Mouse (Mus musculus) liver, embryonic 16.5 days (tissue): ENCODE measurements around the gene Cyp2w1. TPM values are rescaled to one million over a fixed set of nuclear protein-coding genes. Genes with fewer than 3 reads are reported as not detected.

Experiments
- ATAC-seq: fragments of 200-750 bp; cut with Nextera tagmentation; 2 replicates; pipeline ENCODE4 v1.8.0; 2017; ENCODE audit warnings: low read depth, mild to moderate bottlenecking, moderate number of reproducible peaks, moderate library complexity
- H3K27ac ChIP-seq: fragments of 300-500 bp; sonication (generic); 2 replicates; pipeline ENCODE4 v1.5.1; 2014; ENCODE audit warnings: mild to moderate bottlenecking, low read length
- H3K27me3 ChIP-seq: fragments of 300-500 bp; sonication (generic); 2 replicates; pipeline ENCODE4 v1.6.1; 2014; ENCODE audit warnings: low read depth, low read length, mixed read lengths; ENCODE audit not compliant: control insufficient read depth, insufficient read depth
- H3K36me3 ChIP-seq: fragments of 300-500 bp; sonication (generic); 2 replicates; pipeline ENCODE4 v1.6.1; 2014; ENCODE audit warnings: mild to moderate bottlenecking; ENCODE audit not compliant: control insufficient read depth, insufficient read depth
- H3K4me1 ChIP-seq: fragments of 300-500 bp; sonication (generic); 2 replicates; pipeline ENCODE4 v1.6.1; 2014; ENCODE audit warnings: low read depth, low read length, mixed read lengths; ENCODE audit not compliant: control insufficient read depth
- H3K4me2 ChIP-seq: fragments of 300-500 bp; sonication (generic); 2 replicates; pipeline ENCODE4 v1.6.1; 2014; ENCODE audit warnings: low read depth, low read length, mixed read lengths
- H3K4me3 ChIP-seq: fragments of 300-500 bp; sonication (generic); 2 replicates; pipeline ENCODE4 v1.5.1; 2014; ENCODE audit warnings: low read depth, mild to moderate bottlenecking, low read length
- H3K9ac ChIP-seq: fragments of 300-500 bp; sonication (generic); 2 replicates; pipeline ENCODE4 v1.6.1; 2014; ENCODE audit warnings: low read depth, low read length
- H3K9me3 ChIP-seq: fragments of 300-500 bp; sonication (generic); replicated peaks from 2 replicates; pipeline ENCODE4 v1.6.1; 2016; ENCODE audit warnings: low read length; ENCODE audit not compliant: control insufficient read depth
- WGBS: fragments of 180-500 bp; shearing (Covaris S2); extraction: QIAGEN DNeasy Blood & Tissue Kit; methylation state at CpG from one replicate; pipeline ENCODE4 v1.1.7; 2014; ENCODE audit not compliant: insufficient replicate concordance; 5-methylcytosine and 5-hydroxymethylcytosine counted together
- polyA plus RNA-seq: library from polyadenylated mRNA; unstranded; fragments of >200 nt; fragmentation: Nextera tagmentation; extraction: Ambion mirVana; gene quantifications from 2 replicates; pipeline ENCODE4 v1.2.1, GENCODE M21; 2015

Gene Cyp2w1
- polyA plus RNA-seq, 1 experiment from 2014 or later = 0.42 TPM

GRCm38 (mm10) chr5:139338403-139338802, 14.0 kb upstream of the Cyp2w1 start:
- H3K9me3 ChIP-seq = no peaks in the 10 kb centered on the region
- H3K4me3 ChIP-seq = no peak overlapping the region
- H3K9ac ChIP-seq = no peak overlapping the region
- H3K36me3 ChIP-seq = peaks cover 10% of the 10 kb centered on the region
- H3K4me2 ChIP-seq = no peak overlapping the region
- ATAC-seq = no peak
- no peak overlapping the region for H3K27ac ChIP-seq
- H3K27me3 ChIP-seq = no peaks in the 10 kb centered on the region
- H3K4me1 ChIP-seq = peaks cover under 1% of the 10 kb centered on the region; the same call in 1 of the 2 replicates
- WGBS = 76% methylated on average over 3 of the region's 3 CpGs

DNA sequence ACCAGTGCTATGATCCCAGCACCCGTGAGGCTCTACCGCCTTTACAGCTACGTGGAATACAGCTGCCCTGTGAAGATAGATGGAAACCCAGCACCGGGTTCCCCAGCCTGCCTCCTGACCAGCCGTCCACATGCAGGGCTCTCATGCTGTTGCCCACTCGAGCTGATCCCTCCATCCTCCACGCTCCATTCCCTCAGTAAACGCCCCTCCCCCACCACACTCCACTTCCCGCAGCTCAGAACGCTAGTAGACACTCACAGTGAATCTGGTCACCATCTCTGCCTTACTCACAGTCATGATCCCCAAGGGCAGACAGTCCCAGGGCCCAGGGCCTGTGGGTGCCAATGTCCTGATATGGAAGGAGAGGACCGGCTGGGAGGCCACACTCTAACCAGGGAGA, 13.5 kb upstream of the Cyp2w1 start:
- Histone ChIP-seq H3K4me1 (peaks cover 5% of the 10 kb centered on the region), H3K36me3 (peaks cover 10% of the 10 kb centered on the region), H3K4me2 (no peak overlapping the region), H3K9me3 (no peaks in the 10 kb centered on the region), H3K27me3 (no peaks in the 10 kb centered on the region), H3K4me3 (no peak overlapping the region), H3K9ac (no peak overlapping the region), H3K27ac (no peak overlapping the region)
- ATAC-seq = no peak
- WGBS = 76% methylated on average over 11 of the region's 11 CpGs

DNA sequence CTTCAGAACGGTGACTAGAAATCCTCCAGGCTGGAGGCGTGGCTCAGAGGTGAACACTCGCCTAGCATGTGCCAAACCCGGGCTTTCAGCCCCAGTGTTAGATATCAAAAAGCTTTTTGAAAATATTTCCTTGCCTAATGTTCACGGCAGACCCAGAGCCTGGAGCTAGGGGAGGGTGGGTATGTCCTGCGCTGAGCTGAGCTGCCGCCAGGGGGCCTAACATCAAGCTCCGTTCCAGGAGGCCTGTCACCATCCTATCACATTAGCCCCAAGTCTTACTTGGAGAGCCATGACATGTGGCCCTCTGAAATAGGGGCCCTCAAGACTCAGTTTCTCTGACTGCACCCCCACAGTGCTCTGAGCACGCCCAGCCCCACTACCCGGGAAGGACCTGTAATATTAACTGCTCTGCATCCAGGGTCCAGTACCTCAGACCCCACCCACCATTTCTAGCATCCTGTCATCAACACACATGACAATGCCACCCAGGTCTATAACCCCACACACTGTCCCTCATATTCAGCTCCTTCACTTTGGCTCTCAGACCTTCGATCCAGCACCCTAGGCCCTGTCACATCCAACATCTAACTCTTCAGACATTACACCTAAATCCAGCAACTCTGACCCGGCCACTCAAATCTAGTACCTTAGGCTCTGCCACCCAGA, 8.3 kb upstream of the Cyp2w1 start:
- WGBS = 4% methylated on average over 12 of the region's 12 CpGs
- Histone ChIP-seq H3K36me3 (peaks cover 3% of the 10 kb centered on the region), H3K27ac (peak overlapping the region; percentile 87), H3K4me1 (peaks cover 21% of the 10 kb centered on the region), H3K9ac (peak overlapping the region; percentile 94), H3K9me3 (no peaks in the 10 kb centered on the region), H3K27me3 (no peaks in the 10 kb centered on the region), H3K4me3 (peak overlapping the region; percentile 94), H3K4me2 (peak overlapping the region; percentile 94)
- peak; percentile 68 for ATAC-seq

GRCm38 (mm10) chr5:139344687-139345363, 7.6 kb upstream of the Cyp2w1 start:
- ATAC-seq = peak; percentile 92
- H3K9ac ChIP-seq = peak overlapping the region; percentile 94
- under 1% methylated on average over 33 of the region's 33 CpGs for WGBS
- H3K4me2 ChIP-seq = peak overlapping the region; percentile 94
- peak overlapping the region; percentile 94 for H3K4me3 ChIP-seq
- peaks cover 26% of the 10 kb centered on the region for H3K4me1 ChIP-seq
- H3K36me3 ChIP-seq = peaks cover 3% of the 10 kb centered on the region
- H3K9me3 ChIP-seq = no peaks in the 10 kb centered on the region
- H3K27ac ChIP-seq = peak overlapping the region; percentile 87
- no peaks in the 10 kb centered on the region for H3K27me3 ChIP-seq

- H3K4me3 ChIP-seq = peak overlapping the region; percentile 94
- H3K36me3 ChIP-seq = peaks cover 3% of the 10 kb centered on the region
- H3K4me1 ChIP-seq = peaks cover 31% of the 10 kb centered on the region
- H3K27me3 ChIP-seq = no peaks in the 10 kb centered on the region
- peak overlapping the region; percentile 58 for H3K9ac ChIP-seq
- peak overlapping the region; percentile 68 for H3K4me2 ChIP-seq
- WGBS = 12% methylated on average over 5 of the region's 5 CpGs
- no peaks in the 10 kb centered on the region for H3K9me3 ChIP-seq
- peak overlapping the region; percentile 76 for H3K27ac ChIP-seq
- peak; percentile 4; the same call in 1 of the 2 replicates for ATAC-seq
Measured at GRCm38 (mm10) chr5:139345364-139345714, 7.1 kb upstream of the Cyp2w1 start.

DNA sequence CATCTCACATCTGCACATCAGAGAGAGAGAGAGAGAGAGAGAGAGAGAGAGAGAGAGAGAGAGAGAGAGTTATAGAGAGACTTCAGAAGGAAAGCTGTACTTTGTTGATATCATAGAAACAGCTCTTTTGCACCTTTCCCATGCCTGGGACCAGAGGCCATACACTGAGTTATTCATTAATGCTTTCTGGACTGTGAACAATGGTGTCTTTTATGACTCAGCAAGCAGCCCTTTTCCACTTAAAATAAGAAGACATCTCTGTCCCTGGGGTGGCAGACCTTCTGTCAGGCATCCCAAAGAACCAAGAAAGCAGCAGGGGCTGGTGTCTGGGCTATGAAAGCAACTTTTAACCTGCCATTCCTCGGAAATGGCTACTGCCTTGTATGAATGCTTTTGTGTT, 5.2 kb upstream of the Cyp2w1 start:
- Histone ChIP-seq H3K36me3 (peaks cover 1% of the 10 kb centered on the region; the same call in 1 of the 2 replicates), H3K4me1 (peaks cover 44% of the 10 kb centered on the region), H3K4me2 (no peak overlapping the region), H3K9me3 (no peaks in the 10 kb centered on the region), H3K27ac (peak overlapping the region; percentile 18; the same call in 1 of the 2 replicates), H3K4me3 (no peak overlapping the region), H3K9ac (no peak overlapping the region), H3K27me3 (no peaks in the 10 kb centered on the region)
- WGBS = 50% methylated on average over 1 of the region's 1 CpGs
- ATAC-seq = no peak

- Histone ChIP-seq H3K27ac (no peak overlapping the region), H3K36me3 (no peaks in the 10 kb centered on the region), H3K4me1 (peaks cover 46% of the 10 kb centered on the region), H3K4me2 (no peak overlapping the region), H3K9ac (no peak overlapping the region), H3K27me3 (no peaks in the 10 kb centered on the region), H3K4me3 (no peak overlapping the region), H3K9me3 (no peaks in the 10 kb centered on the region)
- ATAC-seq = peak; percentile 33
- WGBS = 37% methylated on average over 6 of the region's 6 CpGs
Measured at GRCm38 (mm10) chr5:139349713-139350112, 2.7 kb upstream of the Cyp2w1 start.

DNA sequence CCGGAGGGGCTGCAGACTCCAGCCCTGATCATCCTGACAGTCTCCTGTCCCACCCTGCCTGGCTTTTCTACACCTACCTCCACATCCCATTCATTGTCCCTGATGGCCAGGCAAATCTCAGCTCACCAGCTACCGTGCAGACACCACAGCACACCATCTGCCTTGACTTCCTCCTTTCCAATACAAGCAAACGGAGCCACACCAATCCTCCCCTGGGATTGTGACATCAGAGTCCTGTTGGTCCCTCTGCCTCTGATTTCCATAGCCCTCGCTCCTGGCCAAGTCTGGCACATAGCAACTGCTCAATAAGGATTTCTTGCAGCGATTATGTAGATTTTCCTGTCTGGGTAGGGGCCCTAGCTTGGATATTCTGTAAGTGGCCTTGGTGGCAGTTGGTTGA, 1.3 kb upstream of the Cyp2w1 start, which contains the start of gene Cox19:
TSS of gene Cox19 (minus strand) at position 285 of the 400 bp plus-strand sequence.
- H3K36me3 ChIP-seq = no peaks in the 10 kb centered on the region
- no peaks in the 10 kb centered on the region for H3K27me3 ChIP-seq
- no peaks in the 10 kb centered on the region for H3K9me3 ChIP-seq
- H3K9ac ChIP-seq = 0 out of 2 replicates have a peak within 1 kb of the TSS, but pooled peaks have one; percentile 16
- WGBS = 38% methylated on average over 5 of the region's 5 CpGs
- ATAC-seq = no peak
- H3K27ac ChIP-seq = no peak within 1 kb of the TSS
- H3K4me2 ChIP-seq = no peak within 1 kb of the TSS
- H3K4me1 ChIP-seq = peaks cover 39% of the 10 kb centered on the region
- H3K4me3 ChIP-seq = no peak within 1 kb of the TSS

DNA sequence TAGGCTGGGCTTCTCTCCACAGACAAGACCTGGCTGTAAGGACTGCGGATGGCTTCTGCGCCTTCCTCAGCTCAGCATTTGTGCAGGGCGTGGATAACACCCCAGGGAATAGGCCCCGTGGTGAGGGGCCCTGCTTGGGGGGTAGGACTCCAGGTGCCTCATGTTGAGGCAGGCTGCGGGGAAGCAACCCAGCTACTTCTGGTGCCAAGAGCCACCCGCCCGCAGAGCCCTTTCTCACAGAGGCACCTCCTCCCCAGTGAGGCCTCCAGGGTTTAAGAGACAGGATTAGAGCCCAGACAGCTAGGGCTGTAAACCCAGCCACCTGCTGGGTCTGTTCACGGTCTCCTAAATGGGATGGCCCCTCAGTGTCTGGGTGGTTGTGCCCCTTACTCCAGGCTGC, 789 bp upstream of the Cyp2w1 start:
- 28% methylated on average over 8 of the region's 8 CpGs for WGBS
- Histone ChIP-seq H3K4me1 (peaks cover 39% of the 10 kb centered on the region), H3K9me3 (no peaks in the 10 kb centered on the region), H3K27me3 (no peaks in the 10 kb centered on the region), H3K27ac (no peak overlapping the region), H3K4me2 (no peak overlapping the region), H3K9ac (no peak overlapping the region), H3K4me3 (no peak overlapping the region), H3K36me3 (no peaks in the 10 kb centered on the region)
- no peak for ATAC-seq
